Mouse (Mus musculus) layer of hippocampus, adult 8-10 months (tissue): ENCODE data around the gene Cox11. TPM values are rescaled to one million over a fixed set of nuclear protein-coding genes. Genes with fewer than 3 reads are reported as not detected.

Experiments used
- total RNA-seq, 4 experiments: library from RNA; stranded (reverse); gene quantifications; 2 replicates each; pipeline ENCODE4 v1.2.4; 2022

The Cox11 gene
- total RNA-seq, 4 experiments from 2014 or later, result 22.7 to 29.0 (median 26.8) TPM

Other genes with a start within 250 kb of the Cox11 start
- gene Hlf, start 247.3 kb upstream of the Cox11 start, total RNA-seq, result 100 to 1,000 TPM in 2 of 4 experiments, 10 to 100 TPM in 2; 87.7 to 108 (median 98.0) TPM
- gene Stxbp4, start 89 bp upstream of the Cox11 start, total RNA-seq, result 10 to 100 TPM; 12.6 to 20.2 (median 15.5) TPM
- gene Tom1l1, start 50.2 kb downstream of the Cox11 start, total RNA-seq, result 10 to 100 TPM; 21.5 to 26.9 (median 22.9) TPM